Mouse (Mus musculus): ENCODE data around the gene Ewsr1.

GRCm38 (mm10) chr11:5132751-5133150, 33.7 kb upstream of the Ewsr1 start:
- TF ChIP-seq CTCF (IDR thresholded peaks at IDR 0.05; ENCODE audit: borderline replicate concordance, insufficient read depth, low read length) = no peak
- TF ChIP-seq POLR2A (IDR thresholded peaks at IDR 0.05; ENCODE audit: low read depth, low read length) = no peak

Data from embryonic fibroblast, embryonic 13.5 days (primary cell).